Mouse (Mus musculus) cortical plate, adult 2 months (tissue): Measurements from ENCODE around the gene Tln2.

Source experiments
- CTCF ChIP-seq: fragments of 200-500 bp; IDR thresholded peaks from 2 replicates; pipeline ENCODE4 v1.5.1; 2011; ENCODE audit warnings: mild to moderate bottlenecking, control low read depth, low read length; ENCODE audit not compliant: insufficient read depth; ENCODE audit errors: extremely low read depth
- POLR2A ChIP-seq: fragments of 200-500 bp; IDR thresholded peaks from 2 replicates; pipeline ENCODE4 v1.6.1; 2011; ENCODE audit warnings: mild to moderate bottlenecking, low read length, control low read depth; ENCODE audit not compliant: insufficient read depth; ENCODE audit errors: extremely low read depth

- TF ChIP-seq CTCF, result no peak
- no peak for TF ChIP-seq POLR2A
Observed at GRCm38 (mm10) chr9:67545794-67546193, 13.7 kb downstream of the Tln2 start.
